Mouse (Mus musculus): ENCODE results near the gene Angptl7. TPM values are rescaled to one million over a fixed set of nuclear protein-coding genes. Genes with fewer than 3 reads are reported as not detected.
A peak's percentile ranks its signal among the peaks of the same experiment; 100 is the strongest.

Angptl7 gene
- polyA plus RNA-seq, 1 experiment from 2014 or later: 0.43 TPM

GRCm38 (mm10) chr4:148515313-148515712, 15.1 kb upstream of the Angptl7 start:
- H3K27ac ChIP-seq (replicated peaks): no peak overlapping the region
- ATAC-seq (ENCODE audit: low read depth): no peak
- no peak overlapping the region for H3K4me2 ChIP-seq
- H3K9me3 ChIP-seq: no peaks in the 10 kb centered on the region
- peaks cover 24% of the 10 kb centered on the region for H3K4me1 ChIP-seq (replicated peaks)
- WGBS: 91% methylated on average over 2 of the region's 2 CpGs
- peaks cover 93% of the 10 kb centered on the region for H3K36me3 ChIP-seq
- no peak overlapping the region for H3K9ac ChIP-seq
- H3K27me3 ChIP-seq: no peaks in the 10 kb centered on the region
- H3K4me3 ChIP-seq: no peak overlapping the region

- Histone ChIP-seq H3K4me1 (replicated peaks) (peaks cover 19% of the 10 kb centered on the region), H3K27ac (replicated peaks) (peak overlapping the region; percentile 70), H3K4me2 (no peak overlapping the region), H3K4me3 (no peak overlapping the region), H3K9me3 (no peaks in the 10 kb centered on the region), H3K36me3 (peaks cover 86% of the 10 kb centered on the region), H3K27me3 (no peaks in the 10 kb centered on the region), H3K9ac (no peak overlapping the region)
- peak; percentile 69 for ATAC-seq (ENCODE audit: low read depth)
- WGBS: 55% methylated on average over 6 of the region's 6 CpGs
Observed at GRCm38 (mm10) chr4:148513021-148513559, 12.8 kb upstream of the Angptl7 start.

- H3K27me3 ChIP-seq: no peaks in the 10 kb centered on the region
- no peak overlapping the region for H3K9ac ChIP-seq
- H3K4me3 ChIP-seq: no peak overlapping the region
- peaks cover 73% of the 10 kb centered on the region for H3K36me3 ChIP-seq
- peaks cover 15% of the 10 kb centered on the region for H3K4me1 ChIP-seq (replicated peaks)
- H3K27ac ChIP-seq (replicated peaks): no peak overlapping the region
- ATAC-seq (ENCODE audit: low read depth): no peak
- WGBS: 93% methylated on average over 4 of the region's 4 CpGs
- no peak overlapping the region for H3K4me2 ChIP-seq
- no peaks in the 10 kb centered on the region for H3K9me3 ChIP-seq
Observed at GRCm38 (mm10) chr4:148511334-148511733, 11.1 kb upstream of the Angptl7 start.

GRCm38 (mm10) chr4:148510691-148511090, 10.4 kb upstream of the Angptl7 start:
- H3K27ac ChIP-seq (replicated peaks): no peak overlapping the region
- no peaks in the 10 kb centered on the region for H3K27me3 ChIP-seq
- no peaks in the 10 kb centered on the region for H3K9me3 ChIP-seq
- no peak overlapping the region for H3K4me3 ChIP-seq
- 87% methylated on average over 4 of the region's 4 CpGs for WGBS
- H3K4me2 ChIP-seq: no peak overlapping the region
- no peak for ATAC-seq (ENCODE audit: low read depth)
- peaks cover 15% of the 10 kb centered on the region for H3K4me1 ChIP-seq (replicated peaks)
- peaks cover 74% of the 10 kb centered on the region for H3K36me3 ChIP-seq
- H3K9ac ChIP-seq: no peak overlapping the region

- WGBS: 91% methylated on average over 8 of the region's 8 CpGs
- no peaks in the 10 kb centered on the region for H3K9me3 ChIP-seq
- no peaks in the 10 kb centered on the region for H3K27me3 ChIP-seq
- no peak overlapping the region for H3K4me2 ChIP-seq
- H3K36me3 ChIP-seq: peaks cover 63% of the 10 kb centered on the region
- no peak overlapping the region for H3K4me3 ChIP-seq
- H3K9ac ChIP-seq: no peak overlapping the region
- no peak for ATAC-seq (ENCODE audit: low read depth)
- H3K4me1 ChIP-seq (replicated peaks): peaks cover 22% of the 10 kb centered on the region
- H3K27ac ChIP-seq (replicated peaks): no peak overlapping the region
Observed at GRCm38 (mm10) chr4:148509450-148510084, 9.3 kb upstream of the Angptl7 start.

- no peak for ATAC-seq (ENCODE audit: low read depth)
- WGBS: 94% methylated on average over 14 of the region's 14 CpGs
- Histone ChIP-seq H3K4me3 (no peak overlapping the region), H3K27ac (replicated peaks) (no peak overlapping the region), H3K9ac (no peak overlapping the region), H3K36me3 (peaks cover 58% of the 10 kb centered on the region), H3K4me1 (replicated peaks) (peaks cover 31% of the 10 kb centered on the region), H3K27me3 (no peaks in the 10 kb centered on the region), H3K9me3 (no peaks in the 10 kb centered on the region), H3K4me2 (no peak overlapping the region)
Observed at GRCm38 (mm10) chr4:148508084-148508849, 8.0 kb upstream of the Angptl7 start.

GRCm38 (mm10) chr4:148507585-148507984, 7.3 kb upstream of the Angptl7 start:
- H3K4me2 ChIP-seq: no peak overlapping the region
- WGBS: 69% methylated on average over 5 of the region's 5 CpGs
- H3K9me3 ChIP-seq: no peaks in the 10 kb centered on the region
- no peak overlapping the region for H3K27ac ChIP-seq (replicated peaks)
- H3K4me3 ChIP-seq: no peak overlapping the region
- H3K36me3 ChIP-seq: peaks cover 58% of the 10 kb centered on the region
- no peak overlapping the region for H3K9ac ChIP-seq
- ATAC-seq (ENCODE audit: low read depth): no peak
- H3K27me3 ChIP-seq: no peaks in the 10 kb centered on the region
- peaks cover 24% of the 10 kb centered on the region for H3K4me1 ChIP-seq (replicated peaks)

GRCm38 (mm10) chr4:148504497-148504959, 4.3 kb upstream of the Angptl7 start:
- peak; percentile 82 for ATAC-seq (ENCODE audit: low read depth)
- Histone ChIP-seq H3K9me3 (no peaks in the 10 kb centered on the region), H3K4me3 (no peak overlapping the region), H3K4me1 (replicated peaks) (peaks cover 21% of the 10 kb centered on the region), H3K4me2 (no peak overlapping the region), H3K9ac (0 out of 2 replicates have a peak overlapping the region, but pooled peaks have one; percentile 1), H3K27me3 (no peaks in the 10 kb centered on the region), H3K36me3 (peaks cover 60% of the 10 kb centered on the region), H3K27ac (replicated peaks) (peak overlapping the region; percentile 64)
- 8% methylated on average over 8 of the region's 8 CpGs for WGBS

GRCm38 (mm10) chr4:148495874-148496689, 4.2 kb downstream of the Angptl7 start:
- 64% methylated on average over 25 of the region's 25 CpGs for WGBS
- peak overlapping the region; percentile 52; the same call in 1 of the 2 replicates for H3K27ac ChIP-seq (replicated peaks)
- H3K4me3 ChIP-seq: no peak overlapping the region
- 0 out of 2 replicates have a peak overlapping the region, but pooled peaks have one; percentile 12 for H3K9ac ChIP-seq
- H3K9me3 ChIP-seq: no peaks in the 10 kb centered on the region
- H3K36me3 ChIP-seq: peaks cover 75% of the 10 kb centered on the region
- ATAC-seq (ENCODE audit: low read depth): peak; percentile 89
- H3K4me2 ChIP-seq: no peak overlapping the region
- no peaks in the 10 kb centered on the region for H3K27me3 ChIP-seq
- H3K4me1 ChIP-seq (replicated peaks): peaks cover 13% of the 10 kb centered on the region

- H3K4me3 ChIP-seq: no peak overlapping the region
Observed at GRCm38 (mm10) chr4:148495160-148495559, 5.1 kb downstream of the Angptl7 start.

GRCm38 (mm10) chr4:148491448-148491847, 8.8 kb downstream of the Angptl7 start:
- H3K27ac ChIP-seq (replicated peaks): no peak overlapping the region
- 80% methylated on average over 7 of the region's 7 CpGs for WGBS
- no peaks in the 10 kb centered on the region for H3K9me3 ChIP-seq
- H3K4me1 ChIP-seq (replicated peaks): peaks cover 12% of the 10 kb centered on the region
- no peak overlapping the region for H3K9ac ChIP-seq
- H3K27me3 ChIP-seq: no peaks in the 10 kb centered on the region
- no peak overlapping the region for H3K4me2 ChIP-seq
- no peak overlapping the region for H3K4me3 ChIP-seq
- H3K36me3 ChIP-seq: peaks cover 84% of the 10 kb centered on the region
- no peak for ATAC-seq (ENCODE audit: low read depth)

More at GRCm38 (mm10) chr4:148495160-148495559, 5.1 kb downstream of the Angptl7 start:
- peaks cover 13% of the 10 kb centered on the region for H3K4me1 ChIP-seq (replicated peaks)
- no peak for ATAC-seq (ENCODE audit: low read depth)
- no peaks in the 10 kb centered on the region for H3K27me3 ChIP-seq
- H3K27ac ChIP-seq (replicated peaks): peak overlapping the region; percentile 52; the same call in 1 of the 2 replicates
- no peak overlapping the region for H3K9ac ChIP-seq
- H3K4me2 ChIP-seq: no peak overlapping the region
- peaks cover 75% of the 10 kb centered on the region for H3K36me3 ChIP-seq
- WGBS: 96% methylated on average over 6 of the region's 6 CpGs
- no peaks in the 10 kb centered on the region for H3K9me3 ChIP-seq

All from neural tube, embryonic 13.5 days (tissue).